Mouse (Mus musculus) kidney, adult 11 months (tissue): ENCODE data around the gene Rsf1.

Source experiments
- DNase-seq: peaks from one replicate; pipeline ENCODE4 v3.0.0; 2022

Gene Rsf1

DNA sequence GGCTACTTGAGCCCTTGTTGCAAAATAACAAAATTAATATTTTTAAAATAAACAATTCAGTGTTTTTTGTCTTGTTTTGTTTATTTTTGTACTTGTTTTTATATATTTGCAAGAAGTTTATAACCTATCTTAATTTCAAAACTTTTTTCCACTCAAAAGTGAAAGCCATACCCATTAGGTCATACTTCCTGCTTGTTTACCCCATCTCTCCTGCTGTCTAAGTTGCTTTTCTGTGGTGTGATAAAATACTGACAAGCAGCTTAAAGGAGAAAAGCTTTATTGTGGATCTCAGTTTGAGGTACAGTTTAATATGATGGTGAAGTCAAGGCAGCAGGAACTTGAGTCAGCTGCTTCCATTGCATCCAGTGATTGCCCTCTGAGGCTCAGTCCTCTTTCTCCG, 53.2 kb downstream of the Rsf1 start:
- no peak for DNase-seq

DNA sequence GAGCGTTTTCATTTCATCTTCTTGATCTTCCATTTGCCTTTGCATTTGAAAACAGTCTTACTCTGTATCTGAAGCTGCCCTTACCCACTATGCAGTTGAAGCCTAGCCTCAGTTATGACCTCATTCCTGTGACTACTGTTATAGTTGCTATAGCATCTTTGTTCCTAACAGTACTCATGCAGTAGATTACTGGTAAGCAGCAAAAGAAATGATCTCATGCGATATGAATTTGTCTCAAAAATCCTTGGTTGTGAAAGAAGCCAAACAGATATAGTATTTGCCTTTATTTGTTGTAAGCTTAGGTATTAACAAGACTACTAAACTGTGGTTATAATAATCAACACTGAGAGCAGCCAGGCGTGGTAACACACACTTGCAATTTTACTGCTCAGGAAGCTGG, 65.4 kb downstream of the Rsf1 start:
- DNase-seq: no peak

DNA sequence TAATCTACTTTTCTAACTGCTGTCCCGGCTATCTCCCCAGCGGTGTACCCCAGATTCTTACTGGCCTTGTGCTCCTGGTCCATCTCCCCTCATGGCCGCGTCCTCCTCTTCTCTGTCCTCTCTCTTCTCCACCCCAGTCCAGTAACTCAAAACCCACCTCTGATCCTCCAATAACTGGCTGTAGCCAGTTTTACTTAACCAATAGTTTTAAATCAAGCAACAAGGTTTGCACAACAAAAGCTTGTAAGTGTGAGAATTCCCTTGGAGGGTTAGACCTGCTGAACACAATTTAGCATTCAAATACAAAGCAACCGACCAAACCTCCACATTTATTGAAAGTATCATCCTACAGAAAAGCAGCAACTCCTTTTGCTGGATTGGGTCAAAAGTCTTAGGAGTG, 68.0 kb downstream of the Rsf1 start:
- no peak for DNase-seq

DNA sequence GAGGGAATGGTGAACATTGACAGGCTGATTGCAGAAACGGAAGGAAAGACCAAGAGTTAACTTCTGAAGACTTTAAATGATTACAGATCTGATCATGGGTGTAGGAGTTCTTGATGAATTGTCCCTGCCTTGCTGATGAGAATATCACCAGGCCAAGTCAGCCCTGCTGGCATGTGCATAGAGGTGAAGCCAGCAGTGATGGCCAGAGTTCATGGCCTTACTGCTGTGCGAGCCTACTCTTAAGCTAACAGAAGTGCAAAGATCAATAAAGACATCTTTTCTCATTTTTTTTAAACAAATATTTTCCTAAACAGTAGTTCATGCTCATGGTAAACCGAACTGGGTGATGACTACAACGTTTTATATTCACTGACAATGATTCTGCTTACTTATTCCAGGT, 71.0 kb downstream of the Rsf1 start:
- no peak for DNase-seq

DNA sequence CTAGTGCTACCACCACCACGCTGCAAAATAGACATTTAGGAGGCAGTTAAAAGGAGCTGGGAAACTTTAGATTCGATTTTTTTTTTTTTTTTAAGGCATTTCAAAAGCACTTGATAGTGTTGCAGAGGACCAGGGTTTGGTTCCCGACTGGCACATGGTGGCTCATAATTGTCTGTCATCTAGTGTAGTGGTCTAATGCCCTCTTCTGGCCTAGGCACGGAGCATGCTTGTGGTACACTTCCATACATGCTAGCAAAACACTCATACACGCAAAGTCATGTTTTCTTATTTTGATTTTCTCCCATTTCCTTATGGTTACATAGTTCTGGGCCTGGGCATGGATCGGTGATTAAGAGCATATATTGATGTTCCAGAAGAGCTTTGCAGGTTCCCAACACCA, 76.5 kb downstream of the Rsf1 start:
- no peak for DNase-seq

DNA sequence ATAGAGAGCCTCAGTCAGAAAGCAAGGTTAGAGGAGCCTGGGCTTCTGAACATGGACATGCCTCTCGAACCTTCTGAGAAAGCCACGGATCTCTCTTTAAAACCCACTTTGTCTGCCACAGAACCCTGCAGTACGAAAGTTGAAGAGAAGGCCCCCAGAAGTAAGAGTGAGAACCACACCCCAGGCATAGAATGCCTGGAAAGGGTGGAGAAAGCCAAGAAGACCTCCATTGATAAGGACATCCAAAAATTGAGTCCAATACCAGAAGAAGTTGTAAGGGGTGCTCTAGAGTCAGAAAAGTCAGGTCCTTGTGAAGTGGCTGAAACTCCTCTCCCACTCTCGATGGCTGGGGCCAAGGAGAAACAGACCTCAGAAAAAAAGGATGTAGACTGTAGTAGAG, 81.9 kb downstream of the Rsf1 start:
- DNase-seq: no peak

DNA sequence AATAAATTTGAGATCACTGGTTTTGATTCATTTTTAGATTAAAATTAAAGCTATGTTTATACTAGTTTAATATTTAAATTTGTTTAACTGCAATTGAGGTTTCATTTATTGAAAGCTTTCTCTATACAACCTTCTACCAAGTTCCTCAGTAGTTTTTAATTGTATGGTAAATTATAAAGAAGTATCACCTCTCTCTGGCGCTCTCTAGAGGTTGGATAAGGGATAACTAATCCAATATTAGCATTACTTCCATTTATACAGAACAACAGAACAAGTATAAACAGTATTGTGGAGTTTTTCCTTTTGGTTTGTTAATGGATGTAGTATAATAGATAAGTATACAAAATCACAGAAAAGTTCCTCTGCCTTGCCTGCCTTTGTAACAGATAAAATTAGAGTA, 99.5 kb downstream of the Rsf1 start:
- DNase-seq: no peak

DNA sequence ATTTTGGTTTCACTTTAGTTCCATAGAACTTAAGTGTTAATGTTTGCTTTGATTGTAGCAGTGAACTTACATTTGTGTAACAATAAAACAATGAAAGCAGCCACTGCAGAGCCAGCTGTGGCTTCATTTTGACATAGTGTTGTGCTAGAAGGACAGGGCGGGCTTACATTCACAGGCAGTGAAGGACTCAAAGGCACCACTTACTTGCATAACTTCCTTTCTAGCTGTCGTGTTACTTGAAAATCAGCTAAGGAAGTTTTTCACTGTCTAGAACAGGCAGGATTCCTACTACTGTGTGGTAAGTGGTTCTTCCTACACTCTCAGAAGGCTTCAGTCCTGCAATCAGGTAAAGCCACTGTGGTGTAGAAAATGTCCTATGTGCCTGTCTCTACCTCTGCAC, 108.1 kb downstream of the Rsf1 start:
- DNase-seq: no peak

DNA sequence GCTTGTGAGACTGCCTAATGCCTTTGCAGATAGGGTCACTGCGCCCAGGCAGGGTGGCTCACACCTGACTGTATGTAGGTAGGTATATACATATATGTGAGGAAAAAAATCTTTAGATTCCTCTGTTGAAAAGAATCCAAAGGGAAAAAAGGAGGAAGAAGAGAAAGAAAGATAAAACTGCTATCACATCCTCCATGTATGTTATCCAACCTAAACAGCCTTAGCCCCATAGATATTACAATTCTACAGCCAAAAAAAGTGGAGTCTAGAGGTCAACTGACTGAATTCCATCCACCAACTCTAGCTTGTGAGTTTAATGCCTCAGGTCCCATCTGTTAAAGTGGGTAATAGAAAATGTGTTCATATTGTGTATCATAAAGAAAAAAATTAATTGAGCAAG, 115.8 kb downstream of the Rsf1 start:
- no peak for DNase-seq

DNA sequence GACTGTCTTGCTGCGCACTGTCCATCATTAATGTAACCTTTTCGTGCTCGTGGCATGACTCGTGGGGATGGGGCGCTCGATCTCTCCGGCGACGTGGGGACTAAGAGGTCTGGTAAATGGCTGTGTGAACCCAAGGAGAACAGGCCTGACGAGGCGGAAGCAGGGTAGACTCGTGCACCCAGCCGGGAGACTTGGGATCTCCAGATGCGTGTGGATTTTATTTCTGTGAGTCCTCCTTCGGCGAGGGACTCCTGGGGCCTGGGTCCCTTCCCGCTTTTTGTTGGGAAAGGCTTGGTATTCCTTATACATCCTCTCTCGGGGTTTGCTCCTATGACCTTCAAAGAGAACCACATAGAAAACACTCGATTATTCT, 116.4 kb downstream of the Rsf1 start:
- no peak for DNase-seq

DNA sequence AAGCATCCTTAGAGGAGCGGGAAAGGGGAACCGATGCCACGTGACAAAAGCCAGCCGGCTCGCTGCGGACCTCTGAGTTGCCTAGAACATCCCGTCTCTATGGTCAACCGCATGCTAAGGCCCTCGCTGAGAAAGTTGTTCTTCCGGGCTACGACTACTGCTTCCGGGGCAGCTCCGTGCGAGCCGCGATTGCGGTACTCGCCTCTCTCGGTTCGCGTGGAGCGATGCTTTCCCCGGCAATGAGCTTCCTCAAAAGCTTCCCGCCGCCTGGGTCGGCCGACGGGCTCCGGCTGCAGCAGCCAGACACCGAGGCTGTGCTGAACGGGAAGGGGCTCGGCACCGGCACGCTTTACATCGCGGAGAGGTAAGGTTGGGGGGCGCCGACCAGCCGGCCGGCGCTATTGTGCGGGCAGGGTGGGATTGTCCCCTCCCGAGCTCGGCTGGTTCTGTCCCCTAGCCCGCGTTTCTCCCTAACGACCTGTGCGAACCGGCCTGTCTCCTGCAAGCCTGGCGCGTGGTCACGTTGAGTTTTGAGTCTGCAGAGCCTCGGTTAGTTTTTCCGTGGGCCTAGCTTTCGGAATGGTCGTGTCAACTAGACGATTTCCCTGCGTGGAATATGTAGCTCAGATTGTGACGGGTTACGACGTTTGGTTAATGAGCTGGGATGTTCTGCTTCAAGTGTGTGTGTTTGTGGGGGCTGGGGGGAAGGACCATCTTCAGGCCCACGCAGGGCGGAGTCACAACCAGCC, 117.0 kb downstream of the Rsf1 start, which contains the start of gene Clns1a:
Clns1a (plus strand) TSS at position 129 of the 749 bp plus-strand sequence.
- peak; percentile 88 for DNase-seq

DNA sequence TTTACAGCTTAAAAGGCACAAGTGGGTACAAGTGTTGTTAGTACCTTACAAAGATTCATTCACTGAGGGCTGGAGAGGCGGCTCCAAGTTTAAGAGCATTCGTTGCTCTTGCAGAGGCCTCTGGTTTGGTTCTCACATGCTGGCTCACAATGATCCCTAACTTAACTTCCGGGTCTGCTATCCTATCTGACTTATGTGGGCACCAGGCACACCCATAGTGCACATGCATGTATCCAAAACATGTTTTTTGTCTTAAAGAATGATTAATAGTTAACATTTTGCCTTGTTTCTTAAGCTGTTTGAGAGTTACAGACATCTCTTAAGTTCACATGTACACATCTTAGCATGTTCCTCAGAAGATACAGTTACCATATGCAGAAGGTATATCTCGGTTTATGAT, 120.5 kb downstream of the Rsf1 start:
- DNase-seq: no peak

DNA sequence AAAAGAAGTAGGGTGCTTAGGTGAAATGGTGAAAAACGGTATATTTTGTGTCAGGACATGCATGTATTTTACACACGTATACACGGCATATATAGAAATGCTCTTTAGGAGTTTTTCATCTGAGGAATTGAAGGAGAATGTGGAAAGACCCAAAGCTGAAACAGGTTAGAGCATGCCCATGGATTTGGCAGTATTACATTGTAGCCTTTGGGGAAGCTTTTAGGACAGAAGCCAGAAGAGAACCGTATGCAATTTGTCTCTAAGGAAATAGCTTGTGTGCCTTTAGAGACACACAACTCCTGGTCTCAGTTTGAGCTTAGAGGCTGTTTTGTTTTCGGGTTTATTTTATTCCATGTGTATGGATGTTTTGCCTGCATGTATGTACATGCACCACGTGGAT, 121.4 kb downstream of the Rsf1 start:
- no peak for DNase-seq

DNA sequence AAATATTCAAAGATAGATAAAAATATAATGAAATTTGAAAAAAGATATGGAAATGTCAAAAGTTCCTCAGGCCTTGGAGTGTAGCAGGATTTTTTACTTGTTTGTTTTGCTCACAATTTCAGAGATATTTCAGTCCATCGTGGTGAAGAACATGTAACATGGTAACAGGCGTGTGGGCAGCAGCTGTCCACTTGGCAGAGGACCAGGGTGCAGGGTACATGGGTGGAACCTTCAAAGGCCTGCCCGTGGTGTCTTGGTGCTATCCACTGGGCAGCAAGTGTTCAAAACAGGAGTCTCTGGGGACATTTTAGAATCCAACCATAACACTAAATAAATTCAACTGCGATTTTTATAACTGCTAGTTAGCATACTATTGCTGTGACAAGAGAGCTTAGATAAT, 127.4 kb downstream of the Rsf1 start:
- peak; percentile 14 for DNase-seq

DNA sequence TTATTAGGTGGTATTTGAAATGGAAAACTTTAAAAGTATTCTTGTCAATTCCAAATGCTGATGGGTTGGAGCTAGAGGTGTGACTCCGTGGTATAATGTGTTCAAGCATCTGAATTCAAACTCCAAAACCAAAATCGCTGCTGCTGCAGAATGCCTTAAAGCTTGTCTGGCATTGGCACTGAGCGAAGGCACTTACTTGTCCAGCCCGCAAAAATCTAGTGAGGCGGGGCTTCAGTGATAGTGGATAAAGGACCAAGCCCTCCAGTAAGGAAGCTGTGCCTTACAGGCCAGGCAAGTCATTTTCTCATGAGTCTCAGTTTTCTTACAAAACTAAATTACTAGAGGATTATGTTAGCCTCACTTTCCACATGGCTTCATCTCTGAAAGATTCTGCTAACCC, 128.1 kb downstream of the Rsf1 start:
- no peak for DNase-seq

DNA sequence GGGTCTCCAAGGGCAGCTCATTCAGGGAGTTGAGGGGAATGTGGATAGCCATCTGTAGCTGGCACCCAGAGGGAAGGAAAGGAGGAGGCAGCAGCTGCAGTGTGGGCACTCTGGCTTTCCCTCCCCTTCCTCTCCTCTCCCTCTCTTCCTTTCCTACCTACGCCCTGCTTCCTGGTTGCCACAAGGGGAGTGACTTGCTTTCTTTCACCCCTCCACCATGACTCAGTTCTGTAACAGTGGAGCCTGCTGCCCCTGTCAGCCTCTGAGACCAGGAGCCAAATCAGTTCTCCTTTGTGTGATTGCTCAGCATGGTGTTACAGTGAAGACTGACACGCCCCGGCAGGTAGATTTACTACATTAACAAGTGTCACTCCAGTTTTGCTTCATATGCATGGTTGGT, 129.5 kb downstream of the Rsf1 start:
- no peak for DNase-seq

DNA sequence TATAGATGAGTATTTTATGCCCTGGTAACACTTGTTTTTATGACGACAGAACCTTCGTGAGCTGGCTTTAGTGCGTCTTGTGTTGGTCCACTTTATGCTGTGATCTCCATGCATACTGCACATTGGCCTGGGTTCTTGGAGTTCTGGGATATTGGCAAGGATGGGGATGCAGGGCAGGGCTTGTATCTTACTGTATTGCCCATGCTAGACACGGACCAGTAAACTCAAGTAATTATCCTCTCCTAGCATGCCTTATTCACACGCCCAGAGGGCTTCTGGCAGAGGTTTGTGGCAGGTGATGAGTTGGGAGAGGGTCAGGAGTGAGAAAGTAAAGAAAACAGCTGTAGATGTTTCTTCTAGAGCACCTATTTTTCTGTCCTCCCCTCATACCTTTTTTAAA, 135.0 kb downstream of the Rsf1 start:
- DNase-seq: no peak

DNA sequence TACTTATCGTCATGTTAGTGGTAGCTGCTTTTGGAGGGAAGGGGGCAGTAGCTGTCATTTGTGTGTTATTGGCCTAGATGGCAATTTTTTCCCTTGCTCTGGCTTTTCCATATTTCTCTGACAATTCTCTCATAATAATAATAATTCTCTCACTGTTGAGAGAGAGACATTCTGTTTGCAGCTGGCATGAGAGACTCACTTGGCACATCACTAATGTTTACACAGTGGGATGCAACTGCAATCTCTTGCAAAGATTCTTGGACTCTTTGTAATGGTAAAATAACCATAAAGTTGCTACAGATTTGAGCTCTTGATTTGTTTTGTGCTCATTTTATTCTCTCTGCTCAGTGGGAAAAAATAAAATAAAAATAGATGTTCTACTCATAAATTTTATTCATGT, 137.6 kb downstream of the Rsf1 start:
- DNase-seq: no peak

DNA sequence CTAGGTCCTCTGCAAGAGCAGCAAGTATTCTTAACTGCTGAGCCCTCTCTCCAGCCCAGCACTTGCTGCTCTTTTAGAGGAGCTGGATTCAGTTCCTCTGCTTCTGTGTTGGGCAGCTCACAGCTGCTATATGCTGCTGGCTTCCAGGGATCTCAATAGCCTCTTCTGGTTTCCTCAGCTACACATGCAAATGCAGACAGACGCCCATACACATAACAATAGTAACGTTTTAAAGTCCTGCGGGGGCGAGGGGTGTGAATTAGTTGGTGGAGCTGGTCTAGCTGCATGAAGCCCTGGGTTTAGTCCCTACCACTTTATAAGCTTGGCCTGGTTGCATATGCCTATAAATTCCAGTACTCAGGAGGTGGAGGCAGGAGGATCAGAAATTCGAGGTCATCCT, 139.4 kb downstream of the Rsf1 start:
- no peak for DNase-seq

DNA sequence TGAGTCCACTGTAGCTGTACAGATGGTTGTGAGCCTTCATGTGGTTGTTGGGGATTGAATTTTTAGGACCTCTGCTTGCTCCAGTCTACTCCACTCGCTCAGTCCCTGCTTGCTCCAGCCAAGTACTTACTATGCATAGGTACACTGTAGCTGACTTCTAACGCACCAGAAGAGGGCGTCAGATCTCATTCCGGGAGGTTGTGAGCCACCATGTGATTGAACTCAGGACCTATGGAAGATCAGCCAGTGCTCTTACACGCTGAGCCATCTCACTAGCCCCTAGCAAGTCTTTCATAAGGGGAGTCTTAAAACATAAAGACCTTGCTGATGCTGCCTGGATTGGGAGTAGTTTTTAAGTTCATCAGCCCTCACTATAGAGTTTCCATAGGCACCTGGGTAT, 140.4 kb downstream of the Rsf1 start:
- no peak for DNase-seq

DNA sequence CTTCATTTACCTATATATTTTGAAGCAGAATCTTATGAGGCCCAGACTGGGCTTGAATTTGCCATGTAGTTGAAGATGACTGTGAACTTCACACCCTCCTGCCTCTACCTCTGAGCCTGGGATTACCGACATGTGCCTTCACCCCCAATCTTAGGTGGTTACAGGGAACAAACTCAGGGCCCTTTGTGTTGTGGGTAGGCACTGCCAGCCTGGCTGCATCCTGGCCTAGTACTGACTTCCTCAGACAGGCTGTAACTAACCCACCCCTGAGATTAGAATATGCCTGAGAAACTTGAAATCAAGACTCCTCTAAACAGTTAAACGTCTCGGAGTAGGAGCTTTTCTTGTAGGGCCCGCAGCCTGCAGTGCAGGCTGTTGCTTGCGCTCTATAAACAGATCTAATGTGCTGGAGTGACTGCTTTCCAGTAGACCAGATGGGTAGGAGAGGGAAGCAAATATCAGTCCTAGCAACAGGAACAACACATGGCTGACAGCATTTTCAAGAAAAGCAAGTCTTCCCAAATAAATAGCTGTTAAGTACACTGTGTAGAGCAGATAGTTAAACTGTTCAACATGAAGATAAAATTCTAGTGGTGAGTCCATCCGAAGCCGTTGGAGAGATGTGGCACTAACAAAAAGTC, 142.7 kb downstream of the Rsf1 start:
- no peak for DNase-seq

DNA sequence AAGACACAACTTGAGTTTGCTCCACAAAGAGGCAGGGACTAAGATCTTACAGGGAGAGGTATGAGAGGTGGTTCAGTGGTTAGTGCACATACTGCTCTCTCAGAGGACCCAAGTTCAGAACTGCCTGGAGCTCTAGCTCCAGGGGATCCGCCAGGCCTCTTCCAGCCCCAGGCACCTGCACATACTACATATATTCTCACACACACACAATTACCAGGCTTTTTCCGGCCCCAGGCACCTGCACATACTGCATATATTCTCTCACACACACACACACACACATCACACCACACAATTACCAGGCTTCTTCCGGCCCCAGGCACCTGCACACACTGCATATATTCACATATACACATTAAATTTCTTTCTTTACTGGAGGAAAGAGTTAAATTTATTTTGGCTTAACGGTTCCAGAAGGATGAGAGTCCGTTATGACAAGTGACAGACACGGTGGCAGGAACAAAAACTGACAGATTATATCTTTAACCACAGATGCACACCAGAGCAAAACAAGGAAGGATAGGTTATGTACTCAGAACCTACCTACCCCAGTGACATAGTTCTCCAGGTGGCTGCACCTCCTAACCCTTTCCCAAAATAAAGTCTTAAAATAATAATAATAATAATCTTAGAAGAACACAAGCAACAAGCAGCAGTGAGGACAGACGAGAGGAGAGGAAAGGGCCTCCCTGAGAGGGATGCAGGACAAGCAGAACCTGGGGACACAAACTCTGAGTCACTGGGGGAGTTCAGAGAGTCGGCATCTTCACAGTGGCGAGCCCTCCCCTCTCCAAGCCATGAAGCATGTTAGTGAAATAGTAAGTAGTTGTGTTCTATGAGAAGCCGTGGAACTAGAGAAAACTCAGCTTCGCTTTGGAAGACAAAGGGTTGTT, 144.2 kb downstream of the Rsf1 start:
- DNase-seq: no peak

DNA sequence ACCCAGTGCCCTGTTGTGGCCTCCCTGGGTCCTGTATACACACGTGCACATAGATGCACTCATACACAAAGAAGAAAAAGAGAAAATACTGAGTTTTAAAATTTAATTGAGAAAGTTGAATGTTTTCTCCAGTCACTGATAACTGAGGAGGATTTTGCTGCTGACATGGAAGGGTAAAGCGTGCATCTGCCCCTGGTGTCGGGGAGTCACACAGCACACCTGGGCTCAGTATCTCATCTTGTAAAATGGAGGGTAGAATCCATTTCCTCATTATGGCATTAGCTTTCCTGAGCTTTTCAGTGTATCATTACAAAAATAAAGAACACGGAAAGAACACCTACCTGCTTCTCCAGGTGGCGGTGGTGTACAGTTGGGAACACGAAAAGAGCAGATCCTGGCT, 145.7 kb downstream of the Rsf1 start:
- DNase-seq: no peak

DNA sequence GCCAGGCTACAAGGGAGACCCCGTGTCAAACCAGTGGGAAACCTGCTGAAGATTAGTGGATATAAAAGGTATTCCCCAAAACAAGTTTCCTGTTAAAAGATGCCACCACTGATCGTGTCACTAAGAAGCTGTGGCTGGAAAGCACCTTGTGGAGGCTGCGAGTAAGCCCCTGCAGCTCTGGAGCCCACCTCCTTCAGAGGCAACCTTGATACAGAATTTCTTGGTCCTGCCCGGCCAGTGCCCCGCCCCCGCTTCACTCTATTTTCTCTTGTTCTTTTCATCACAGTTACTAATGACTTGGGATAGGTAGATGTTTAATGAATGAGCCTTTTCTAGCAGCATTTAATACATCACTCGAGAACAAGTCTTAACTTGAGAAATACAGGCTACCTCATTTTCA, 146.4 kb downstream of the Rsf1 start:
- no peak for DNase-seq
